Mouse (Mus musculus) heart, adult 2 months (tissue): Measurements from ENCODE around the gene Tspan2.

ENCODE experiments used
- CTCF ChIP-seq: fragments of 200-600 bp; IDR thresholded peaks from 2 replicates; pipeline ENCODE4 v1.8.1; 2022; ENCODE audit warnings: antibody characterized with exemption, mild to moderate bottlenecking, moderate library complexity
- EP300 ChIP-seq: fragments of 200-500 bp; IDR thresholded peaks from 2 replicates; pipeline ENCODE4 v1.6.1; 2011; ENCODE audit warnings: low read depth, low read length, control low read depth; ENCODE audit not compliant: insufficient read depth
- POLR2A ChIP-seq: fragments of 200-500 bp; IDR thresholded peaks from 2 replicates; pipeline ENCODE4 v1.6.1; 2011; ENCODE audit warnings: mild to moderate bottlenecking, low read depth, low read length, control low read depth; ENCODE audit not compliant: insufficient read depth

GRCm38 (mm10) chr3:102735031-102735558 lies 766 bp downstream of the Tspan2 start:
- no peak for TF ChIP-seq EP300
- peak; percentile 29; the same call in 1 of the 2 replicates for TF ChIP-seq CTCF
- TF ChIP-seq POLR2A, result no peak
